Mouse (Mus musculus) limb, embryonic 11.5 days (tissue): ENCODE data around the gene Ptprj. TPM values are rescaled to one million over a fixed set of nuclear protein-coding genes. Genes with fewer than 3 reads are reported as not detected.

Source experiments
- ATAC-seq: fragments of 200-750 bp; cut with Nextera tagmentation; 2 replicates; pipeline ENCODE4 v1.8.0; 2017; ENCODE audit warnings: low read depth; ENCODE audit not compliant: insufficient number of reproducible peaks, low FRiP score, low TSS enrichment
- DNase-seq: peaks from one replicate; pipeline ENCODE4 v3.0.0-alpha.2; 2015; ENCODE audit warnings: low spot score
- H3K27ac ChIP-seq: fragments of 300-500 bp; sonication (generic); replicated peaks from 2 replicates; pipeline ENCODE4 v1.5.1; 2014; ENCODE audit warnings: low read depth, mild to moderate bottlenecking, low read length
- H3K27me3 ChIP-seq: fragments of 300-500 bp; sonication (generic); 2 replicates; pipeline ENCODE4 v1.6.1; 2014; ENCODE audit warnings: mild to moderate bottlenecking, low read length, mixed read lengths; ENCODE audit not compliant: control insufficient read depth, insufficient read depth
- H3K36me3 ChIP-seq: fragments of 300-500 bp; sonication (generic); 2 replicates; pipeline ENCODE4 v1.6.1; 2014; ENCODE audit warnings: mild to moderate bottlenecking, low read length, moderate library complexity, mixed read lengths; ENCODE audit not compliant: control insufficient read depth, insufficient read depth
- H3K4me1 ChIP-seq: fragments of 300-500 bp; sonication (generic); 2 replicates; pipeline ENCODE4 v1.6.1; 2014; ENCODE audit warnings: low read length, mixed read lengths; ENCODE audit not compliant: control insufficient read depth, insufficient read depth
- H3K4me2 ChIP-seq: fragments of 300-500 bp; sonication (generic); 2 replicates; pipeline ENCODE4 v1.6.1; 2014; ENCODE audit warnings: low read depth, mild to moderate bottlenecking, moderate library complexity; ENCODE audit not compliant: severe bottlenecking
- H3K4me3 ChIP-seq: fragments of 300-500 bp; sonication (generic); 2 replicates; pipeline ENCODE4 v1.5.1; 2014; ENCODE audit warnings: low read depth, low read length
- H3K9ac ChIP-seq: fragments of 300-500 bp; sonication (generic); 2 replicates; pipeline ENCODE4 v1.6.1; 2014; ENCODE audit warnings: mild to moderate bottlenecking, low read length
- H3K9me3 ChIP-seq: fragments of 300-500 bp; sonication (generic); 2 replicates; pipeline ENCODE4 v1.6.1; 2016; ENCODE audit warnings: low read length; ENCODE audit not compliant: control insufficient read depth
- WGBS: fragments of 180-500 bp; shearing (Covaris S2); extraction: QIAGEN DNeasy Blood & Tissue Kit; methylation state at CpG from one replicate; pipeline ENCODE4 v1.1.7; 2014; 5-methylcytosine and 5-hydroxymethylcytosine counted together
- polyA plus RNA-seq: library from polyadenylated mRNA; unstranded; fragments of >200 nt; fragmentation: Nextera tagmentation; extraction: Ambion mirVana; gene quantifications from 2 replicates; pipeline ENCODE4 v1.2.1, GENCODE M21; 2014

The Ptprj gene
- polyA plus RNA-seq, 1 experiment from 2014 or later, result 1.4 TPM

GRCm38 (mm10) chr2:90533944-90534343, 46.5 kb downstream of the Ptprj start:
- Histone ChIP-seq H3K4me2 (no peak overlapping the region), H3K4me1 (no peaks in the 10 kb centered on the region), H3K9me3 (no peaks in the 10 kb centered on the region), H3K36me3 (no peaks in the 10 kb centered on the region), H3K27ac (no peak overlapping the region), H3K4me3 (no peak overlapping the region), H3K27me3 (no peaks in the 10 kb centered on the region), H3K9ac (no peak overlapping the region)
- WGBS, result 91% methylated on average over 7 of the region's 7 CpGs
- DNase-seq, result no peak
- ATAC-seq, result no peak

DNA sequence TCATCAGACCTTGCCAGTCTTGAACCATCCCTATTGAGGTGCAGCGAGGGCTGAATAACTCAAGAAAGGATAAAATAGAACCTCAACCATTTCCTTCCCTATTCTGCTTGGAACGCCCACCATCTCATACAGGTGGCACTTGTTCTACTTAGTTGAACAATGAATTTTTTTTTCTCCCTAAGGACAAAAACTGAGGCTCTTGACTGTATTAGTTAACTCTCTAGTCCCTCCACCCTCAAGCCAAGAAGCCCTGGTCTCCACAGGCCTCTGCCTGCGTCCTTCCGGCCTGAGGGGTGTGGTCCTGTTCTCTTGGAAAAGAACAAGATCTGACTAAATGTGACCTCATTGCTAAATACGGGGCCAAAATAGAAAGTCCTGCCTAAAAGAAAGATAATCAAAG, 48.4 kb downstream of the Ptprj start:
- Histone ChIP-seq H3K4me2 (no peak overlapping the region), H3K9me3 (no peaks in the 10 kb centered on the region), H3K27ac (no peak overlapping the region), H3K27me3 (no peaks in the 10 kb centered on the region), H3K4me3 (no peak overlapping the region), H3K9ac (no peak overlapping the region), H3K4me1 (no peaks in the 10 kb centered on the region), H3K36me3 (no peaks in the 10 kb centered on the region)
- WGBS, result 88% methylated on average over 5 of the region's 5 CpGs
- DNase-seq (no peak), ATAC-seq (no peak)

GRCm38 (mm10) chr2:90528107-90528506, 52.3 kb downstream of the Ptprj start:
- no peak overlapping the region for H3K9ac ChIP-seq
- H3K4me1 ChIP-seq, result no peaks in the 10 kb centered on the region
- DNase-seq (no peak), ATAC-seq (no peak)
- H3K27ac ChIP-seq, result no peak overlapping the region
- no peaks in the 10 kb centered on the region for H3K36me3 ChIP-seq
- H3K4me2 ChIP-seq, result no peak overlapping the region
- WGBS, result 87% methylated on average over 5 of the region's 5 CpGs
- H3K4me3 ChIP-seq, result no peak overlapping the region
- H3K9me3 ChIP-seq, result no peaks in the 10 kb centered on the region
- H3K27me3 ChIP-seq, result no peaks in the 10 kb centered on the region

GRCm38 (mm10) chr2:90526971-90527370, 53.5 kb downstream of the Ptprj start:
- Histone ChIP-seq H3K9me3 (no peaks in the 10 kb centered on the region), H3K27ac (no peak overlapping the region), H3K4me1 (no peaks in the 10 kb centered on the region), H3K9ac (no peak overlapping the region), H3K4me3 (no peak overlapping the region), H3K27me3 (no peaks in the 10 kb centered on the region), H3K4me2 (no peak overlapping the region), H3K36me3 (no peaks in the 10 kb centered on the region)
- 71% methylated on average over 6 of the region's 6 CpGs for whole genome bisulfite sequencing
- ATAC-seq (no peak), DNase-seq (no peak)

GRCm38 (mm10) chr2:90526564-90526963, 53.9 kb downstream of the Ptprj start:
- 72% methylated on average over 6 of the region's 6 CpGs for WGBS
- DNase-seq, result no peak
- H3K36me3 ChIP-seq, result no peaks in the 10 kb centered on the region
- ATAC-seq, result no peak
- no peak overlapping the region for H3K4me3 ChIP-seq
- H3K4me1 ChIP-seq, result no peaks in the 10 kb centered on the region
- no peaks in the 10 kb centered on the region for H3K27me3 ChIP-seq
- H3K27ac ChIP-seq, result no peak overlapping the region
- no peak overlapping the region for H3K9ac ChIP-seq
- H3K4me2 ChIP-seq, result no peak overlapping the region
- H3K9me3 ChIP-seq, result no peaks in the 10 kb centered on the region

GRCm38 (mm10) chr2:90525807-90526206, 54.6 kb downstream of the Ptprj start:
- Histone ChIP-seq H3K4me1 (no peaks in the 10 kb centered on the region), H3K27ac (no peak overlapping the region)
- ATAC-seq, result no peak

GRCm38 (mm10) chr2:90522455-90522854, 58.0 kb downstream of the Ptprj start:
- no peaks in the 10 kb centered on the region for H3K9me3 ChIP-seq
- no peaks in the 10 kb centered on the region for H3K4me1 ChIP-seq
- H3K27ac ChIP-seq, result no peak overlapping the region
- 90% methylated on average over 6 of the region's 6 CpGs for WGBS
- H3K27me3 ChIP-seq, result no peaks in the 10 kb centered on the region
- ATAC-seq (no peak), DNase-seq (no peak)
- H3K9ac ChIP-seq, result no peak overlapping the region
- H3K36me3 ChIP-seq, result no peaks in the 10 kb centered on the region
- no peak overlapping the region for H3K4me3 ChIP-seq
- no peak overlapping the region for H3K4me2 ChIP-seq

More at GRCm38 (mm10) chr2:90525807-90526206, 54.6 kb downstream of the Ptprj start:
- Histone ChIP-seq H3K36me3 (no peaks in the 10 kb centered on the region), H3K4me3 (no peak overlapping the region), H3K9ac (no peak overlapping the region), H3K4me2 (no peak overlapping the region), H3K27me3 (no peaks in the 10 kb centered on the region), H3K9me3 (no peaks in the 10 kb centered on the region)
- WGBS, result 87% methylated on average over 14 of the region's 14 CpGs
- DNase-seq, result no peak

- no peak for DNase-seq
Observed at GRCm38 (mm10) chr2:90521909-90522308, 58.5 kb downstream of the Ptprj start.

DNA sequence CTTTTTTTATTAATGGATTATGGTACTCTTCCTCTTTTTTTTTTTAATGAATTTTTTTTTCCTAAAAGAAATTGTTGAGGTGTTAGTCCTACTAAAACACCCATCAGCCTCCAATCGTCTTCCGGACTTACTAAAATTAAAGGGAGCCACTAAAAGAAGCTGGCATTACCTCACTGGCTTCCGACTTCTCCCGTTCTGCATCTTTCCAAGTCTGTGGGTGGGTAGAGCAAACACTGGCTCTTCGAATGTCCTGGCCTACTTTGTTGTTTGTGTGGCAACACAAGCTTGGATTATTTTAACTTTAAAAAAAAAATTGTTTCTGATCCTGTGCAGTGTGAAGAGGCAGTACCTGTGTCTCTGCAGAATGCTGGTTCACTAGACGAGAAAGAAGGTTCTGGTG, 62.2 kb downstream of the Ptprj start:
- 88% methylated on average over 6 of the region's 6 CpGs for WGBS
- Histone ChIP-seq H3K36me3 (no peaks in the 10 kb centered on the region), H3K9ac (no peak overlapping the region), H3K4me2 (no peak overlapping the region), H3K27me3 (no peaks in the 10 kb centered on the region), H3K9me3 (no peaks in the 10 kb centered on the region), H3K4me1 (no peaks in the 10 kb centered on the region), H3K4me3 (no peak overlapping the region), H3K27ac (no peak overlapping the region)
- no peak for ATAC-seq
- no peak for DNase-seq

More at GRCm38 (mm10) chr2:90521909-90522308, 58.5 kb downstream of the Ptprj start:
- Histone ChIP-seq H3K4me3 (no peak overlapping the region), H3K9ac (no peak overlapping the region), H3K27ac (no peak overlapping the region), H3K9me3 (no peaks in the 10 kb centered on the region), H3K4me2 (no peak overlapping the region), H3K27me3 (no peaks in the 10 kb centered on the region), H3K36me3 (no peaks in the 10 kb centered on the region), H3K4me1 (no peaks in the 10 kb centered on the region)
- ATAC-seq, result no peak
- WGBS, result 88% methylated on average over 1 of the region's 1 CpGs
